Mouse (Mus musculus) c-Kit-positive CD71-positive TER-119-positive erythroid progenitor cells, embryonic 14.5 days (primary cell): Measurements from ENCODE around the gene Nup188.

Experiments used
- DNase-seq: peaks from one replicate; pipeline ENCODE4 v3.0.0-alpha.2; 2013; ENCODE audit warnings: low spot score

Nup188 gene

GRCm38 (mm10) chr2:30386913-30387312 lies 100.7 kb downstream of the Nup188 start:
- DNase-seq, result no peak

GRCm38 (mm10) chr2:30389000-30389399 lies 102.8 kb downstream of the Nup188 start:
- no peak for DNase-seq

GRCm38 (mm10) chr2:30392114-30392576 lies 105.9 kb downstream of the Nup188 start, which contains the start of gene Dolpp1:
Gene Dolpp1, plus strand, starts transcription at chr2:30392254.
- DNase-seq, result peak; percentile 96

GRCm38 (mm10) chr2:30392577-30393369 lies 106.6 kb downstream of the Nup188 start:
- peak; percentile 70 for DNase-seq

GRCm38 (mm10) chr2:30393370-30393656 lies 107.1 kb downstream of the Nup188 start:
- no peak for DNase-seq
